Mouse (Mus musculus) liver, embryonic 16.5 days (tissue): ENCODE data around the gene Slc39a3. TPM values are rescaled to one million over a fixed set of nuclear protein-coding genes. Genes with fewer than 3 reads are reported as not detected.

Experiments
- ATAC-seq: fragments of 200-750 bp; cut with Nextera tagmentation; 2 replicates; pipeline ENCODE4 v1.8.0; 2017; ENCODE audit warnings: low read depth, mild to moderate bottlenecking, moderate number of reproducible peaks, moderate library complexity
- H3K27ac ChIP-seq: fragments of 300-500 bp; sonication (generic); 2 replicates; pipeline ENCODE4 v1.5.1; 2014; ENCODE audit warnings: mild to moderate bottlenecking, low read length
- H3K27me3 ChIP-seq: fragments of 300-500 bp; sonication (generic); 2 replicates; pipeline ENCODE4 v1.6.1; 2014; ENCODE audit warnings: low read depth, low read length, mixed read lengths; ENCODE audit not compliant: control insufficient read depth, insufficient read depth
- H3K36me3 ChIP-seq: fragments of 300-500 bp; sonication (generic); 2 replicates; pipeline ENCODE4 v1.6.1; 2014; ENCODE audit warnings: mild to moderate bottlenecking; ENCODE audit not compliant: control insufficient read depth, insufficient read depth
- H3K4me1 ChIP-seq: fragments of 300-500 bp; sonication (generic); 2 replicates; pipeline ENCODE4 v1.6.1; 2014; ENCODE audit warnings: low read depth, low read length, mixed read lengths; ENCODE audit not compliant: control insufficient read depth
- H3K4me2 ChIP-seq: fragments of 300-500 bp; sonication (generic); 2 replicates; pipeline ENCODE4 v1.6.1; 2014; ENCODE audit warnings: low read depth, low read length, mixed read lengths
- H3K4me3 ChIP-seq: fragments of 300-500 bp; sonication (generic); 2 replicates; pipeline ENCODE4 v1.5.1; 2014; ENCODE audit warnings: low read depth, mild to moderate bottlenecking, low read length
- H3K9ac ChIP-seq: fragments of 300-500 bp; sonication (generic); 2 replicates; pipeline ENCODE4 v1.6.1; 2014; ENCODE audit warnings: low read depth, low read length
- H3K9me3 ChIP-seq: fragments of 300-500 bp; sonication (generic); replicated peaks from 2 replicates; pipeline ENCODE4 v1.6.1; 2016; ENCODE audit warnings: low read length; ENCODE audit not compliant: control insufficient read depth
- WGBS: fragments of 180-500 bp; shearing (Covaris S2); extraction: QIAGEN DNeasy Blood & Tissue Kit; methylation state at CpG from one replicate; pipeline ENCODE4 v1.1.7; 2014; ENCODE audit not compliant: insufficient replicate concordance; 5-methylcytosine and 5-hydroxymethylcytosine counted together
- polyA plus RNA-seq: library from polyadenylated mRNA; unstranded; fragments of >200 nt; fragmentation: Nextera tagmentation; extraction: Ambion mirVana; gene quantifications from 2 replicates; pipeline ENCODE4 v1.2.1, GENCODE M21; 2015

The Slc39a3 gene
- polyA plus RNA-seq, 1 experiment from 2014 or later: 5.5 TPM

DNA sequence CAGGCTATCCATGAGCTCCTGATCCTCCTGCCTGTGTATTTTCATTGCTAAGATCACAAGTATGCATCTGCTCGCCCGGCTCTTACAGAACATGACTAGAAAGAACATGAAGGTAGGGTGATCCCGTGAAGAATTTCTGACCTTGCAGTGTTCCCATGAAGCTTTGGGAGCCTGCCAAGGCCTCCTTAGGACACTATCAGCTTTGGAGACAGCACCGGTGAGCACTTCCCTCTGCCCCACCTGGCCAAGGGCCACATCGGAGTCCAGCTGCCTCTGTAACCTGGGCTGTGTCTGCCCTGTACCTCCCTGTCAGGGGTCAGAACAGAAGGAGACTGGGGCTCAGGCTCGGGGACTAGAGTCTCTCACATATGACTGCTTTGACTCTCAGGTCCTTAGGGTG, 50.5 kb downstream of the Slc39a3 start:
- Histone ChIP-seq H3K4me1 (peaks cover 7% of the 10 kb centered on the region), H3K9me3 (no peaks in the 10 kb centered on the region), H3K4me3 (no peak overlapping the region), H3K27me3 (peaks cover 18% of the 10 kb centered on the region), H3K36me3 (no peaks in the 10 kb centered on the region), H3K4me2 (no peak overlapping the region), H3K9ac (no peak overlapping the region), H3K27ac (no peak overlapping the region)
- 54% methylated on average over 6 of the region's 6 CpGs for WGBS
- ATAC-seq: no peak

DNA sequence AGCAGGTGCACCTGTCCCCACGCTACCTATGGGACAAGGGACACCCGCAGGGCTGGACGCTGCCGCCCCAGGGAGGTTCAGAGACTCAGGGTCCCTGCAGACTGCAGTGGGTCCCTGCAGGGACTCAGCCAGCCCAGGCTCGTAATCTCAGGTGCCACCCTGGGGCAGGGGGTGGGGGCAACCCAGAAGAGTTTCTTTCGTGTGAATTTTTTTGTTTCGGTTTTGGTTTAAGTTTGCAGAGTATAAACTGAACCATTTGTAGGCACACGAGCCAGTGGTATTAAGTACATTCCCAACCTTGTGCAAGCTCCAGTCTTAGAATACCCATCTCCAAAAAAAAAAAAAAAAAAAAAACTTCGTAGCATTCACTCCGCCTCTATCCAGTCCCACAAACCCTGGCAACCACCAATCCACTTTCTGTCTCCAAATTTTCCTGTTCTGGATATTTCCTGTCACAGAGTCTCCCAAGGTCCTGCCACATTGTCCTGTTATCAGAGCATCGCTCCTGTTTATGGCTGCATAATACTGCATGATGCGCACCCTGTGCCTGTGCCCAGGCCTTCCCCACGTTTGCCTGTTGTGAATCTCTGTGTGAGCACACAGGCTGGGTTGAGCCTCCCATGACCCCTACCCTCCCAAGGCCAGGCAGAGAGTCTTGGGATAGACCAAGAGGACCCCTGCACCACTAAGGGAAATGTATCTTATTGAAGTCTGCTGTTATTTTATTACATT, 51.1 kb downstream of the Slc39a3 start:
- peaks cover 7% of the 10 kb centered on the region for H3K4me1 ChIP-seq
- WGBS: 26% methylated on average over 13 of the region's 13 CpGs
- H3K9me3 ChIP-seq: no peaks in the 10 kb centered on the region
- no peak overlapping the region for H3K27ac ChIP-seq
- peak overlapping the region; percentile 66 for H3K4me2 ChIP-seq
- peak overlapping the region; percentile 40 for H3K4me3 ChIP-seq
- no peak for ATAC-seq
- H3K27me3 ChIP-seq: peaks cover 18% of the 10 kb centered on the region
- no peaks in the 10 kb centered on the region for H3K36me3 ChIP-seq
- peak overlapping the region; percentile 5; the same call in 1 of the 2 replicates for H3K9ac ChIP-seq

DNA sequence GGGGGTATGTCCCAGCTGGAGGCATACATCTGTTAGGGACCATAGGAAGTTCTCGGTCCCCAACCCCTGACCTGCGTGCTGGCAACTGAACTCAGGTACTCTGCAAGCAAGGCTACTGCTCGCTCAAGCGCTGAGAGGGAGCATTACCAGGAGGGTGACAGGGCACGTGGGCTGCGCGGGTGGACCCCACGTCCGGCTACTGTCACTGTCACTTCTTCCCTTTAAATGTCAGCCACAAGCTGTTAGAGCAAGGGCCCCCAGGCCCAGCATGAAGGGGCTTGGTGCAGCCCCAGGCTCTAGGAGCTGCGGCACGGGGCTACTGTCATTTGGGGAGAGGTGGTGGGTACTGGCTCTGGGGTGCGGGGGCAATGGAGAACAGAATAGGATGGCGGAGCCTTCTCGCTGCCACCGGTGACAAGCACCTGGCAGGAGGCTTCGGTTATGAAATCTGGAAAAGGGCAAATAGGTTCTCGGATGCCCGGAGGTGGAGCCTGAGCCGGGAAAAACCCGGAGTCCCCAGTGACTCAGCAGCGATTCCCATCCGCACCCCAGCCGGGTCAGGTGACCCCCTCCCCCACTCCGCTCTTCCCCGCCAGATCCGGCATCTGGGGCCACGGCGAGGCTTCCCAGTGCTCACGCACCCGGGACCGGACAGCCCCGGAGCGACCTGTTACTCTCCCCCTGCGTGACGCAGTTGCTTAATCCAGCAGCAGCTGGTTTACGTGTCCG, 51.8 kb downstream of the Slc39a3 start:
- Histone ChIP-seq H3K4me2 (peak overlapping the region; percentile 66), H3K27ac (no peak overlapping the region), H3K9ac (peak overlapping the region; percentile 13; the same call in 1 of the 2 replicates), H3K9me3 (no peaks in the 10 kb centered on the region), H3K36me3 (no peaks in the 10 kb centered on the region), H3K4me3 (peak overlapping the region; percentile 40), H3K4me1 (peaks cover 7% of the 10 kb centered on the region), H3K27me3 (peaks cover 18% of the 10 kb centered on the region)
- ATAC-seq: peak; percentile 46
- 9% methylated on average over 37 of the region's 37 CpGs for WGBS

DNA sequence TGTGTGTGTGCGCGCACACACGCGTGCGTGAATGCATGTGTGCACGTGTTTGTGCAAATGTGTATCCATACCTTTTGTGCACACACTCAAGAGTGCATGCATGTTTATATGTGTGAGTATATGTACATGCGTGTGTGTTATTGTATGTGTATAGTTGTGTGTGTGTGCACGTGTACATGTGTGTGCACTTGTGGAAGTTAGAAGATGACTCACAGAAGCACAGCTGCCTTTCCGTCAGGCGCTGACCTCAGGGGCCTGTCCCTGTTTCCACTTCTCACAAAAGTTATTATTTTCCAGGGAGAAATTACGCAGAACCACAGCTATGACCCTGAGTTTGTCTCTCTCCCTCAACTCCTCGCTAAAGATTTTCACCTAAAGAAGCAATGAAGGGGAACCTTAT, 53.0 kb downstream of the Slc39a3 start:
- H3K4me1 ChIP-seq: peaks cover 7% of the 10 kb centered on the region
- no peaks in the 10 kb centered on the region for H3K36me3 ChIP-seq
- H3K4me2 ChIP-seq: no peak overlapping the region
- no peak overlapping the region for H3K27ac ChIP-seq
- H3K27me3 ChIP-seq: peaks cover 18% of the 10 kb centered on the region
- H3K4me3 ChIP-seq: no peak overlapping the region
- H3K9ac ChIP-seq: no peak overlapping the region
- 74% methylated on average over 12 of the region's 12 CpGs for WGBS
- ATAC-seq: no peak
- no peaks in the 10 kb centered on the region for H3K9me3 ChIP-seq

DNA sequence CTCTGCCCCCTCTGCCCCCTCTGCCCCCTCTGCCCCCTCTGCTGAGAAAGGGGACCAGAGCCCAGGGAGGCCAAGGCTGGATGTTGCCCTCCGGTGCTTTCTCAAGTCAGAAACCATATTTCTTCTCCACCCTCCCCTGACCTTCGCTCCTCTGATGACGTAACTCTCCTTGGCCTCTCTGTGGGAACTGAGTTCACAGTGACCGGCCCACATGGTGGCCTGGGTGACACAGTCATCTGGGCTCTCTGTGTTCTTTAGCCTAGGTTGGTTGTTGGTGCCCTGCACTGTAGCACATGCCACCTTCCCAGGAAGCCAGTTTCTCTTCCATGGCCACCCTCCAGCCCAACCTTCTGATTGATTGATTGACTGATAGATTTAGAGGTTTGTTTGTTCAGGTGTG, 54.8 kb downstream of the Slc39a3 start:
- Histone ChIP-seq H3K9ac (no peak overlapping the region), H3K27me3 (peaks cover 18% of the 10 kb centered on the region), H3K9me3 (no peaks in the 10 kb centered on the region), H3K27ac (no peak overlapping the region), H3K36me3 (no peaks in the 10 kb centered on the region), H3K4me1 (peaks cover 3% of the 10 kb centered on the region), H3K4me2 (no peak overlapping the region), H3K4me3 (no peak overlapping the region)
- 43% methylated on average over 4 of the region's 4 CpGs for WGBS
- no peak for ATAC-seq

DNA sequence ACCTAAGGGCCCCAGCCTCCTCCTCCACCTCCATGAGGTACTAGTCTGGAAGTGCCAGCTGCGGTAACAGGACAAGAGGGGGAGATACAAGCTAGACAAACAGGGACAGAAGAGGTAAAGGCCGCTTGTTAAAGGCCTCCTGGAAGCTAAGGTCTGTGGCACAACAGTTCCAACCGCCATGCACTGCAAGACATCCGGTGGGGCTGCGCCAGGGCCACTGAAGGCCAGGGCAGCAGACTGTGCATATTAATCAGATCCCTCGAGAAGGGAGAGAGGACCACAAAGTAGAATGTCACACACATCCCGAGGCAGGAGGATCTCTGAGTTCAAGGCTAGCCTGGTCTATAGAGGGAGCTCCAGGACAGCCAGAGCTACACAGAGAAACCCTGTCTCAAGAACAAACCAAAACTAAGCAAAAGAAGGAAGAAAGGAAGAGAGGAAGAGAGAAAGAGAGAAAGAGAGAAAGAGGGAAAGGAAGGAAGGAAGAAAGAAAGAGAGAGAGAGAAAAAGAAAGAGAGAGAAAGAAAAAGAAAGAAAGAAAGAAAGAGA, 55.6 kb downstream of the Slc39a3 start:
- WGBS: 32% methylated on average over 7 of the region's 7 CpGs
- no peaks in the 10 kb centered on the region for H3K36me3 ChIP-seq
- ATAC-seq: no peak
- no peak overlapping the region for H3K4me3 ChIP-seq
- no peak overlapping the region for H3K27ac ChIP-seq
- H3K9me3 ChIP-seq: no peaks in the 10 kb centered on the region
- no peak overlapping the region for H3K9ac ChIP-seq
- H3K27me3 ChIP-seq: peaks cover 18% of the 10 kb centered on the region
- H3K4me2 ChIP-seq: no peak overlapping the region
- H3K4me1 ChIP-seq: peaks cover 3% of the 10 kb centered on the region

Other genes with a start within 250 kb of the Slc39a3 start
- gene Sf3a2, start 239.2 kb downstream of the Slc39a3 start, polyA plus RNA-seq: 23.4 and 30.1 TPM in 2 replicates
- gene Plekhj1, start 238.8 kb downstream of the Slc39a3 start, polyA plus RNA-seq: 61.4 and 64.7 TPM in 2 replicates
- 0.08 TPM in 1 of 2 replicates, not detected in the other for gene Amh, start 232.2 kb downstream of the Slc39a3 start, polyA plus RNA-seq
- gene Jsrp1, start 223.9 kb downstream of the Slc39a3 start, polyA plus RNA-seq: 0.54 and 1.2 TPM in 2 replicates
- gene Oaz1, start 210.8 kb downstream of the Slc39a3 start, polyA plus RNA-seq: 1,363 and 1,382 TPM in 2 replicates
- gene Lingo3, start 193.4 kb downstream of the Slc39a3 start, polyA plus RNA-seq: not detected in 2 replicates
- gene Lsm7, start 182.2 kb downstream of the Slc39a3 start, polyA plus RNA-seq: 92.5 and 108 TPM in 2 replicates
- gene Sppl2b, start 182.2 kb downstream of the Slc39a3 start, polyA plus RNA-seq: 60.4 and 65.3 TPM in 2 replicates
- 0.04 TPM in 1 of 2 replicates, not detected in the other for gene Tmprss9, start 165.6 kb downstream of the Slc39a3 start, polyA plus RNA-seq
- 151 and 160 TPM in 2 replicates for gene Timm13, start 136.5 kb downstream of the Slc39a3 start, polyA plus RNA-seq
- gene Lmnb2, start 119.2 kb downstream of the Slc39a3 start, polyA plus RNA-seq: 10.3 TPM in 2 replicates
- 4.0 and 5.0 TPM in 2 replicates for gene Gadd45b, start 107.4 kb downstream of the Slc39a3 start, polyA plus RNA-seq
- gene Gng7, start 22.5 kb downstream of the Slc39a3 start, polyA plus RNA-seq: 0.36 and 0.44 TPM in 2 replicates
- gene Diras1, start 11.8 kb downstream of the Slc39a3 start, polyA plus RNA-seq: not detected in 2 replicates
- gene Sgta, start 22.8 kb upstream of the Slc39a3 start, polyA plus RNA-seq: 55.3 and 57.3 TPM in 2 replicates
- gene Thop1, start 32.6 kb upstream of the Slc39a3 start, polyA plus RNA-seq: 15.5 and 16.6 TPM in 2 replicates
- 39.9 and 45.9 TPM in 2 replicates for gene Creb3l3, start 61.4 kb upstream of the Slc39a3 start, polyA plus RNA-seq
- gene Map2k2, start 68.5 kb upstream of the Slc39a3 start, polyA plus RNA-seq: 93.8 and 100 TPM in 2 replicates
- 30.0 and 35.0 TPM in 2 replicates for gene Zbtb7a, start 97.8 kb upstream of the Slc39a3 start, polyA plus RNA-seq
- gene Pias4, start 130.5 kb upstream of the Slc39a3 start, polyA plus RNA-seq: 21.8 and 22.1 TPM in 2 replicates
- gene Eef2, start 139.2 kb upstream of the Slc39a3 start, polyA plus RNA-seq: 266 and 282 TPM in 2 replicates
- gene Dapk3, start 145.6 kb upstream of the Slc39a3 start, polyA plus RNA-seq: 11.0 and 12.2 TPM in 2 replicates
- gene 4930442H23Rik, start 146.4 kb upstream of the Slc39a3 start, polyA plus RNA-seq: not detected in 2 replicates
- 0.05 TPM in 1 of 2 replicates, not detected in the other for gene Nmrk2, start 164.6 kb upstream of the Slc39a3 start, polyA plus RNA-seq
- gene Atcay, start 193.4 kb upstream of the Slc39a3 start, polyA plus RNA-seq: 0.02 and 0.04 TPM in 2 replicates
- 0.59 and 1.1 TPM in 2 replicates for gene Zfr2, start 195.7 kb upstream of the Slc39a3 start, polyA plus RNA-seq
- gene Matk, start 215.5 kb upstream of the Slc39a3 start, polyA plus RNA-seq: 1.6 and 1.8 TPM in 2 replicates
- 80.0 and 88.1 TPM in 2 replicates for gene Mrpl54, start 229.5 kb upstream of the Slc39a3 start, polyA plus RNA-seq
- 24.2 and 26.3 TPM in 2 replicates for gene Apba3, start 229.5 kb upstream of the Slc39a3 start, polyA plus RNA-seq